Mouse (Mus musculus) neural tube, embryonic 15.5 days (tissue): Measurements from ENCODE around the gene Mettl24. TPM values are rescaled to one million over a fixed set of nuclear protein-coding genes. Genes with fewer than 3 reads are reported as not detected.

Experiments used
- ATAC-seq: fragments of 200-750 bp; cut with Nextera tagmentation; 2 replicates; pipeline ENCODE4 v1.8.0; 2017; ENCODE audit warnings: mild to moderate bottlenecking, moderate TSS enrichment, moderate library complexity; ENCODE audit not compliant: low FRiP score
- H3K27ac ChIP-seq: fragments of 300-500 bp; sonication (generic); replicated peaks from 2 replicates; pipeline ENCODE4 v1.5.1; 2015; ENCODE audit warnings: mild to moderate bottlenecking, inconsistent platforms
- H3K27me3 ChIP-seq: fragments of 300-500 bp; sonication (generic); replicated peaks from 2 replicates; pipeline ENCODE4 v1.6.1; 2015; ENCODE audit warnings: inconsistent platforms
- H3K36me3 ChIP-seq: fragments of 300-500 bp; sonication (generic); 2 replicates; pipeline ENCODE4 v1.6.1; 2015; ENCODE audit warnings: inconsistent platforms
- H3K4me1 ChIP-seq: fragments of 300-500 bp; sonication (generic); 2 replicates; pipeline ENCODE4 v1.6.1; 2015; ENCODE audit warnings: inconsistent platforms
- H3K4me2 ChIP-seq: fragments of 300-500 bp; sonication (generic); 2 replicates; pipeline ENCODE4 v1.6.1; 2015; ENCODE audit warnings: inconsistent platforms, mild to moderate bottlenecking, moderate library complexity
- H3K4me3 ChIP-seq: fragments of 300-500 bp; sonication (generic); replicated peaks from 2 replicates; pipeline ENCODE4 v1.5.1; 2015; ENCODE audit warnings: mild to moderate bottlenecking, inconsistent platforms
- H3K9ac ChIP-seq: fragments of 300-500 bp; sonication (generic); replicated peaks from 2 replicates; pipeline ENCODE4 v1.6.1; 2015; ENCODE audit warnings: mild to moderate bottlenecking, inconsistent platforms
- H3K9me3 ChIP-seq: fragments of 300-500 bp; sonication (generic); replicated peaks from 2 replicates; pipeline ENCODE4 v1.6.1; 2016; ENCODE audit warnings: inconsistent platforms
- WGBS: fragments of 180-500 bp; shearing (Covaris S2); methylation state at CpG from one replicate; pipeline ENCODE4 v1.1.7; 2015; ENCODE audit warnings: mixed read lengths; 5-methylcytosine and 5-hydroxymethylcytosine counted together
- polyA plus RNA-seq: library from polyadenylated mRNA; unstranded; fragments of >200 nt; fragmentation: Nextera tagmentation; extraction: Ambion mirVana; gene quantifications from 2 replicates; pipeline ENCODE4 v1.2.1, GENCODE M21; 2015

Mettl24 gene
- polyA plus RNA-seq = 0.84 and 1.2 TPM in 2 replicates

- Histone ChIP-seq H3K4me1 (peaks cover 17% of the 10 kb centered on the region), H3K36me3 (no peaks in the 10 kb centered on the region), H3K4me3 (peak within 1 kb of the TSS; percentile 56), H3K4me2 (peak within 1 kb of the TSS; percentile 99), H3K27me3 (no peaks in the 10 kb centered on the region), H3K27ac (no peak within 1 kb of the TSS; the same call in 1 of the 2 replicates), H3K9me3 (no peaks in the 10 kb centered on the region), H3K9ac (peak within 1 kb of the TSS; percentile 61)
- WGBS = under 1% methylated on average over 50 of the region's 50 CpGs
- peak; percentile 77 for ATAC-seq
Measured at GRCm38 (mm10) chr10:40683092-40683867, at the start of gene Mettl24. Gene Mettl24, plus strand, starts transcription at chr10:40683282.

- Histone ChIP-seq H3K27me3 (no peaks in the 10 kb centered on the region), H3K36me3 (no peaks in the 10 kb centered on the region), H3K9me3 (no peaks in the 10 kb centered on the region), H3K4me1 (peaks cover 14% of the 10 kb centered on the region), H3K9ac (no peak overlapping the region), H3K4me3 (no peak overlapping the region), H3K4me2 (no peak overlapping the region), H3K27ac (no peak overlapping the region)
- ATAC-seq = no peak
- WGBS = 34% methylated on average over 10 of the region's 10 CpGs
Measured at GRCm38 (mm10) chr10:40637331-40637730, 45.8 kb upstream of the Mettl24 start.

- Histone ChIP-seq H3K27me3 (no peaks in the 10 kb centered on the region), H3K9ac (no peak overlapping the region), H3K4me1 (peaks cover 14% of the 10 kb centered on the region), H3K4me3 (no peak overlapping the region), H3K27ac (no peak overlapping the region), H3K36me3 (no peaks in the 10 kb centered on the region), H3K9me3 (no peaks in the 10 kb centered on the region), H3K4me2 (no peak overlapping the region)
- ATAC-seq = no peak
- WGBS = 44% methylated on average over 7 of the region's 7 CpGs
Measured at GRCm38 (mm10) chr10:40638276-40638675, 44.8 kb upstream of the Mettl24 start.

- no peak; the same call in 1 of the 2 replicates for ATAC-seq
- H3K4me2 ChIP-seq = no peak overlapping the region
- H3K4me1 ChIP-seq = peaks cover 14% of the 10 kb centered on the region
- H3K36me3 ChIP-seq = no peaks in the 10 kb centered on the region
- H3K27me3 ChIP-seq = no peaks in the 10 kb centered on the region
- WGBS = 47% methylated on average over 26 of the region's 26 CpGs
- H3K27ac ChIP-seq = no peak overlapping the region; the same call in 1 of the 2 replicates
- no peak overlapping the region for H3K4me3 ChIP-seq
- no peaks in the 10 kb centered on the region for H3K9me3 ChIP-seq
- H3K9ac ChIP-seq = no peak overlapping the region
Measured at GRCm38 (mm10) chr10:40638823-40639819, 44.0 kb upstream of the Mettl24 start.

- Histone ChIP-seq H3K27ac (no peak overlapping the region), H3K36me3 (no peaks in the 10 kb centered on the region), H3K4me3 (no peak overlapping the region), H3K27me3 (no peaks in the 10 kb centered on the region), H3K4me1 (peaks cover 14% of the 10 kb centered on the region), H3K9ac (no peak overlapping the region), H3K9me3 (no peaks in the 10 kb centered on the region), H3K4me2 (no peak overlapping the region)
- WGBS = 94% methylated on average over 4 of the region's 4 CpGs
- no peak for ATAC-seq
Measured at GRCm38 (mm10) chr10:40640406-40640805, 42.7 kb upstream of the Mettl24 start.

- no peak for ATAC-seq
- Histone ChIP-seq H3K27me3 (no peaks in the 10 kb centered on the region), H3K4me2 (no peak overlapping the region), H3K36me3 (no peaks in the 10 kb centered on the region), H3K9me3 (no peaks in the 10 kb centered on the region), H3K9ac (no peak overlapping the region), H3K4me1 (peaks cover 14% of the 10 kb centered on the region), H3K4me3 (no peak overlapping the region), H3K27ac (no peak overlapping the region)
- 89% methylated on average over 7 of the region's 7 CpGs for WGBS
Measured at GRCm38 (mm10) chr10:40641901-40642300, 41.2 kb upstream of the Mettl24 start.

GRCm38 (mm10) chr10:40643126-40643525 is 40.0 kb upstream of the Mettl24 start:
- Histone ChIP-seq H3K36me3 (no peaks in the 10 kb centered on the region), H3K27me3 (no peaks in the 10 kb centered on the region), H3K9ac (no peak overlapping the region), H3K4me1 (peaks cover 13% of the 10 kb centered on the region), H3K9me3 (no peaks in the 10 kb centered on the region), H3K4me3 (no peak overlapping the region), H3K27ac (no peak overlapping the region), H3K4me2 (no peak overlapping the region)
- 93% methylated on average over 5 of the region's 5 CpGs for WGBS
- ATAC-seq = no peak

- peaks cover 2% of the 10 kb centered on the region; the same call in 1 of the 2 replicates for H3K4me1 ChIP-seq
- no peaks in the 10 kb centered on the region for H3K27me3 ChIP-seq
- ATAC-seq = no peak
- no peak overlapping the region for H3K9ac ChIP-seq
- H3K36me3 ChIP-seq = no peaks in the 10 kb centered on the region
- no peaks in the 10 kb centered on the region for H3K9me3 ChIP-seq
- 81% methylated on average over 9 of the region's 9 CpGs for WGBS
- H3K4me3 ChIP-seq = no peak overlapping the region
- H3K27ac ChIP-seq = no peak overlapping the region
- H3K4me2 ChIP-seq = no peak overlapping the region
Measured at GRCm38 (mm10) chr10:40644456-40644855, 38.6 kb upstream of the Mettl24 start.

- 87% methylated on average over 1 of the region's 1 CpGs for WGBS
Measured at GRCm38 (mm10) chr10:40645346-40645745, 37.7 kb upstream of the Mettl24 start.

GRCm38 (mm10) chr10:40648776-40649175 is 34.3 kb upstream of the Mettl24 start:
- Histone ChIP-seq H3K9me3 (no peaks in the 10 kb centered on the region), H3K27me3 (no peaks in the 10 kb centered on the region), H3K4me2 (no peak overlapping the region), H3K9ac (no peak overlapping the region), H3K4me3 (no peak overlapping the region), H3K27ac (no peak overlapping the region), H3K4me1 (no peaks in the 10 kb centered on the region), H3K36me3 (no peaks in the 10 kb centered on the region)
- no peak for ATAC-seq
- WGBS = 85% methylated on average over 12 of the region's 12 CpGs

More at GRCm38 (mm10) chr10:40645346-40645745, 37.7 kb upstream of the Mettl24 start:
- Histone ChIP-seq H3K4me3 (no peak overlapping the region), H3K27ac (no peak overlapping the region), H3K4me2 (no peak overlapping the region), H3K27me3 (no peaks in the 10 kb centered on the region), H3K4me1 (no peaks in the 10 kb centered on the region), H3K9me3 (no peaks in the 10 kb centered on the region), H3K9ac (no peak overlapping the region), H3K36me3 (no peaks in the 10 kb centered on the region)
- no peak for ATAC-seq

GRCm38 (mm10) chr10:40649634-40650033 is 33.4 kb upstream of the Mettl24 start:
- Histone ChIP-seq H3K36me3 (no peaks in the 10 kb centered on the region), H3K9me3 (no peaks in the 10 kb centered on the region), H3K4me3 (no peak overlapping the region), H3K9ac (no peak overlapping the region), H3K27ac (no peak overlapping the region), H3K4me1 (peaks cover 4% of the 10 kb centered on the region; the same call in 1 of the 2 replicates), H3K4me2 (no peak overlapping the region), H3K27me3 (no peaks in the 10 kb centered on the region)
- ATAC-seq = no peak
- 44% methylated on average over 4 of the region's 4 CpGs for WGBS
